Mouse (Mus musculus): ENCODE data around the gene Chrna7. TPM values are rescaled to one million over a fixed set of nuclear protein-coding genes. Genes with fewer than 3 reads are reported as not detected.

The Chrna7 gene
- 8.5 and 9.2 TPM in 2 replicates for polyA plus RNA-seq (2015; fragmentation: Nextera tagmentation; extraction: Ambion mirVana)

GRCm38 (mm10) chr7:63212084-63212723 is at the start of gene Chrna7:
Chrna7 (minus strand) TSS chr7:63212569.
- Histone ChIP-seq H3K9me3 (no peaks in the 10 kb centered on the region), H3K27me3 (replicated peaks) (0 out of 2 replicates have a peak, but pooled peaks cover 2% of the 10 kb centered on the region), H3K4me3 (peak within 1 kb of the TSS; percentile 90), H3K27ac (peak within 1 kb of the TSS; percentile 65), H3K9ac (peak within 1 kb of the TSS; percentile 76), H3K4me1 (peaks cover 10% of the 10 kb centered on the region; the same call in 1 of the 2 replicates), H3K4me2 (peak within 1 kb of the TSS; percentile 76), H3K36me3 (replicated peaks) (no peaks in the 10 kb centered on the region)
- ATAC-seq (replicated peaks) = peak; percentile 96
- under 1% methylated on average over 71 of the region's 73 CpGs for WGBS

DNA sequence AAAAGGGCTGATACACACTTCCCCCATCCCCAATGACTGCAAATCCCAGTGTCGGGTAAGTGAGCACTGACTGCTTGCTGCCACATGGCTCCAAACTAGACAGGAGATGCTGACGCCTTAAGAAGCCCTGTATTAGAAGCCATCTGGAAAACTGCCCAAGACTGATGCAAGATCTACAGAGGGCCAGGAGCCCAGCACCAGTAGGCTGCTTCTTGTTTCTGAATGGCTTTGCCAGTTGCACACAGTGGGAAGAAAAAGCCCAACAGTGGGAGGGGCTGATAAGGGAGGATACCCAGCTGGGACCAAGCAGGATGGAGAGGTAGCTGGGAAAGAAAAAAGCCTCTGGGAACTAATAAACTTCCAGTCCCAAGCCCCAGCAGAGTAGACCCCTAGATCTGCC is 37.0 kb upstream of the Chrna7 start:
- no peaks in the 10 kb centered on the region for H3K27me3 ChIP-seq (replicated peaks)
- H3K4me3 ChIP-seq = no peak overlapping the region
- no peak overlapping the region for H3K27ac ChIP-seq
- no peak overlapping the region for H3K9ac ChIP-seq
- no peaks in the 10 kb centered on the region for H3K9me3 ChIP-seq
- no peaks in the 10 kb centered on the region for H3K4me1 ChIP-seq
- ATAC-seq (replicated peaks) = no peak
- H3K36me3 ChIP-seq (replicated peaks) = no peaks in the 10 kb centered on the region
- H3K4me2 ChIP-seq = no peak overlapping the region
- WGBS = 80% methylated on average over 2 of the region's 2 CpGs

- Histone ChIP-seq H3K27me3 (replicated peaks) (no peaks in the 10 kb centered on the region), H3K4me2 (no peak overlapping the region), H3K27ac (no peak overlapping the region), H3K9me3 (no peaks in the 10 kb centered on the region), H3K9ac (no peak overlapping the region), H3K4me1 (no peaks in the 10 kb centered on the region), H3K36me3 (replicated peaks) (no peaks in the 10 kb centered on the region), H3K4me3 (no peak overlapping the region)
- no peak for ATAC-seq (replicated peaks)
- 83% methylated on average over 3 of the region's 3 CpGs for WGBS
Observed at GRCm38 (mm10) chr7:63237852-63238516, 25.6 kb upstream of the Chrna7 start.

DNA sequence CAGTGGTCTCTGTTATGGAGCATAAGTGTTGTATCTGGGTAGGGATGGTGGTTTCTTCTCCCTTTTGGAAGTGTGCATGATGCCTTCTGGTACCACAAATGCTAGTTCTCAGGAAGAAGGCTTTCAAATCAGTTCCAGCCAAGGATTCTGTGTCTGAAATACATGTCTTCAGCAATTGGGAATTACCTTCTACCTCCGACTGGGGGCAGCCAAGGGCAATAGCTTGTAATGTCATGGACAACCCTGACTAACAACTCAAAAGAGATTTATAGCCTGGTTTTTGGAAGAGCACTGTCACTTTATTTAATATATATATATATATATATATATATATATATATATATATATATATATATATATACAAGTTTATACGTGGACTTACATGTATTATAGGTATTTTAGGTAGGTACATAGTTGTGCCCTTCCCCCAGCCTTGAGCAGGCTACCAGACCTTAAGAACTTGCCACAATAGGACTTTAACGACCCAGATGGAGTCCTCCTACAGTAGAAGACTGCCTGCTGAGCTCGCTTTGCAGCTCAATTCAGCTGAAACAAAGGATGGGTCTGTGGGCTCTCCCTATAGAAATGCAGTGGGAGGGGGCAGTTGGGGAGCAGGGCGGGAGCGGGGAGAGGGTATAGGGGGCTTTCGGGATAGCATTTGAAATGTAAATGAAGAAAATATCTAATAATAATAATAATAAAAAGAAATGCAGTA is 12.9 kb upstream of the Chrna7 start:
- H3K27me3 ChIP-seq (replicated peaks) = no peaks in the 10 kb centered on the region
- ATAC-seq (replicated peaks) = no peak

DNA sequence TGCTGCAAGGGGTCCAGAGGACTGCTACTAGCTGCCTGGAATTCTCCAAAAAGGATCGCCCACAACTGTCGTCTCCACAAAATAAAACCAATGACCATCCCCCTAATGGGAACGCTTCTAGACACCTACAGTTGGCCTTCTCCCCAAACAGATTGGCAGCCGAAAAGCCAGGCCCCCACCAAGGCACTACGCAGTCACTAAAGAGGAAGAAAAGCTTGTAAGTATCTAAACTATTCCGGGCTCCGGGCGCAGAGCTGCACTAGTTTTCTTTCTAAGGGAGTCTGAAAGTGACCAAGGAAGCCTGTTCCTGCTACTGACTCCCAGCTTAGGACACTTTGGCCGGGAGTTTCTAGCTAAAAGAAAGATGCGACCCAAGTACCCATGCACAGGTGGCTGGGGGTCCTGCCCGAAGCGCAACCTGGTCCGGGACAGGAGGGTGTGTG is 707 bp downstream of the Chrna7 start:
- ATAC-seq (replicated peaks) = peak; percentile 3; the same call in 1 of the 2 replicates
- H3K4me3 ChIP-seq = peak overlapping the region; percentile 90
- peak overlapping the region; percentile 76 for H3K9ac ChIP-seq

More for the DNA sequence above, 12.9 kb upstream of the Chrna7 start:
- Histone ChIP-seq H3K4me3 (no peak overlapping the region), H3K9ac (no peak overlapping the region), H3K4me2 (no peak overlapping the region), H3K36me3 (replicated peaks) (no peaks in the 10 kb centered on the region), H3K27ac (no peak overlapping the region), H3K9me3 (no peaks in the 10 kb centered on the region), H3K4me1 (no peaks in the 10 kb centered on the region)
- WGBS = 28% methylated on average over 7 of the region's 7 CpGs

DNA sequence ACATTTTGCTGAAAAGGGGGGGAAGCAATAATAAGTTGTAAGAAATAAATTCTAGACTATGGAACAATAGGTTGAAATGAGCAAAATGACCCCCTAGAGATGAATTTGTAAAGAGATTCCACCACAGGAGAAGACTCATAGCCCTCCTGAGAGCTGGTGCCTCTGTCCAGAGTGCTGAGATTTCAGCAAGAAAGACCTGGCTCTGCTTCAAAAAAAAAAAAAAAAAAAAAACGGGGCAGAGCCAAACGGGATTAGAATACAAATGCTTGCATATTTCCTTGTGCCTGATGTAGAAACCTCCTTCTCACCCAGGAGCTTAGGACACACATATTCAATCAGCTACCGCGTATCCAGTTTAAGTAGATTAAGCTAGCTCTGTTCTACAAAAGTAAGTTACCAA is 2.9 kb downstream of the Chrna7 start:
- ATAC-seq (replicated peaks) = no peak
- peaks cover 10% of the 10 kb centered on the region; the same call in 1 of the 2 replicates for H3K4me1 ChIP-seq

More for the DNA sequence above, 707 bp downstream of the Chrna7 start:
- WGBS = 1% methylated on average over 13 of the region's 13 CpGs
- H3K27me3 ChIP-seq (replicated peaks) = 0 out of 2 replicates have a peak, but pooled peaks cover 2% of the 10 kb centered on the region
- no peak overlapping the region for H3K27ac ChIP-seq
- no peaks in the 10 kb centered on the region for H3K36me3 ChIP-seq (replicated peaks)
- H3K4me1 ChIP-seq = peaks cover 10% of the 10 kb centered on the region; the same call in 1 of the 2 replicates
- no peaks in the 10 kb centered on the region for H3K9me3 ChIP-seq
- peak overlapping the region; percentile 76 for H3K4me2 ChIP-seq

DNA sequence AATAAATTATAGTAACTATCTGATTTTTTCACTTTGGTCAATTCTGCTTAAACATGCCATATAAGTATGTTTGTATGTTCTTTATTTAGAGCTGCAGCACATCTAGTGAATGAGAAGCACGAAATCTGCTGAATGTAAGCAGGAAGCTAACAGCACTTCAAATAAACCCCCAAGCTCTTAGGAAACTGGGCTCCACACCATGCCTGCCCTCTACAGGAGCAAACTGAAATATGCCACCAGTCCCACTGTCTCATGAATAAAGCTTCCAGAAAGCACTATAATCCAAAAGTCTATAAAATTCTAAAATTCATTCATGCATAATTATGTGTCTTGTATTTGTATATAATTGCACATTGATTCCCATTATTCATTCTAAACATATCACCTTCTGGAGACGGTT is 5.2 kb downstream of the Chrna7 start:
- Histone ChIP-seq H3K27me3 (replicated peaks) (0 out of 2 replicates have a peak, but pooled peaks cover 2% of the 10 kb centered on the region), H3K36me3 (replicated peaks) (no peaks in the 10 kb centered on the region), H3K9me3 (no peaks in the 10 kb centered on the region), H3K9ac (no peak overlapping the region), H3K4me3 (no peak overlapping the region), H3K4me2 (no peak overlapping the region), H3K4me1 (peaks cover 10% of the 10 kb centered on the region; the same call in 1 of the 2 replicates), H3K27ac (no peak overlapping the region)
- no peak for ATAC-seq (replicated peaks)
- 64% methylated on average over 2 of the region's 2 CpGs for WGBS

More for the DNA sequence above, 2.9 kb downstream of the Chrna7 start:
- Histone ChIP-seq H3K9ac (no peak overlapping the region), H3K4me2 (no peak overlapping the region), H3K9me3 (no peaks in the 10 kb centered on the region), H3K36me3 (replicated peaks) (no peaks in the 10 kb centered on the region), H3K4me3 (no peak overlapping the region), H3K27me3 (replicated peaks) (0 out of 2 replicates have a peak, but pooled peaks cover 2% of the 10 kb centered on the region), H3K27ac (no peak overlapping the region)
- 12% methylated on average over 4 of the region's 4 CpGs for WGBS

GRCm38 (mm10) chr7:63195560-63195959 is 16.8 kb downstream of the Chrna7 start:
- Histone ChIP-seq H3K4me2 (no peak overlapping the region), H3K36me3 (replicated peaks) (no peaks in the 10 kb centered on the region), H3K27me3 (replicated peaks) (no peaks in the 10 kb centered on the region), H3K4me1 (no peaks in the 10 kb centered on the region), H3K4me3 (no peak overlapping the region), H3K9me3 (no peaks in the 10 kb centered on the region), H3K27ac (no peak overlapping the region), H3K9ac (no peak overlapping the region)
- 44% methylated on average over 2 of the region's 2 CpGs for WGBS
- no peak for ATAC-seq (replicated peaks)

- Histone ChIP-seq H3K4me1 (0 out of 2 replicates have a peak, but pooled peaks cover 5% of the 10 kb centered on the region), H3K27me3 (replicated peaks) (no peaks in the 10 kb centered on the region), H3K36me3 (replicated peaks) (no peaks in the 10 kb centered on the region), H3K4me3 (no peak overlapping the region), H3K4me2 (no peak overlapping the region), H3K9me3 (no peaks in the 10 kb centered on the region), H3K27ac (no peak overlapping the region), H3K9ac (no peak overlapping the region)
- WGBS = 75% methylated on average over 13 of the region's 13 CpGs
- peak; percentile 63 for ATAC-seq (replicated peaks)
Observed at GRCm38 (mm10) chr7:63189647-63190534, 22.5 kb downstream of the Chrna7 start.

DNA sequence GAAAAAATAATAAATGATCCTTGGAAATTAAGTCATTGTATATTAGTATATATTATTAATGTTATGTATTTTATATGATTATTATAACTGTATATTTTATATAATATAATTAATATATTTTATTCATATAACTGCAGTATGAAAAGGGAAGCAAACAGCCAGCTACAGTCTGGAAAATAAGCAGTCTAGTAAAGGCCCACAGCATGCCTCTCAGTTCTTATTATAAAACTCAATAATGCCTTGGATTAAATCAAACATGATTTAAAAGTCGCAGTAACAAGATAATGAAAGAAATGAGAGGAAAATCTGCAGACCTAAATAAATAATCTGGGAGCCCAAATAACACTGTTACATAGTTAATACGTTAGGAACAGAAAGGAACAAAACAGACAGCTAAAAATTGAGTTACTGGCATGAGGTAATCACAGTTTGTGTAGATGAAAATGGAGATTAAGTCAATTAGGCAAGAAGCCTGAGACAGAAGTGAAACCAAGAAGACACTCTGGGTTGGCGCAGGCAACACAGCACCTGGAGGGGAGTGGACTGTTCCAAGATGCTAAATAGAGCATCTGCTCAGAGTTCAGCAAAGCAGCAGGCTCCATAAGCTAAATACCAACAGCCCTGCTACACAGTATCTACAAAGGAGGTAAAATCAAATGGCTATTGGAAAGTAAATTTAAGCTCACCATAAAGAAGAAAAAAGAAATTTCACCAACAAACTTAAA is 42.1 kb downstream of the Chrna7 start:
- Histone ChIP-seq H3K27ac (no peak overlapping the region), H3K36me3 (replicated peaks) (no peaks in the 10 kb centered on the region), H3K9ac (no peak overlapping the region), H3K9me3 (peaks cover 5% of the 10 kb centered on the region; the same call in 1 of the 2 replicates), H3K4me3 (no peak overlapping the region), H3K27me3 (replicated peaks) (no peaks in the 10 kb centered on the region), H3K4me1 (no peaks in the 10 kb centered on the region), H3K4me2 (no peak overlapping the region)
- no peak for ATAC-seq (replicated peaks)
- WGBS = 73% methylated on average over 3 of the region's 3 CpGs

DNA sequence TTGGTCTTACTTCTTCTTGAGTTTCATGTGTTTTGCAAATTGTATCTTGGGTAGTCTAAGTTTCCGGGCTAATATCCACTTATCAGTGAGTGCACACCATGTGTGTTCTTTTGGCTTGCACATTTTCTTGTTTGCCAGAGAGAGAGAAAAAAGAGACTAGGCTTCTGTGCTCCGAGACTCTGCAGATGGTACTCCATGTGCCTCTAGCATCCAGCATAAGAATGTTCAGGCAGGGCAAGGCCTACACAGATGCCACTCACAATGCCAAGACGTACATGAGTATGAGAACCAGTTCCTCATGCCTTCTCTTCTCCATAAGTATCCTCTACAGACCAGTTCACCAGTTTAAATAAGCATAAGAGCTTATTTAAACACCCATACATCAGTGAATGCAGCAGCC is 47.8 kb downstream of the Chrna7 start:
- no peaks in the 10 kb centered on the region for H3K36me3 ChIP-seq (replicated peaks)
- peaks cover 4% of the 10 kb centered on the region for H3K4me1 ChIP-seq
- 97% methylated on average over 3 of the region's 3 CpGs for WGBS
- no peak overlapping the region for H3K4me3 ChIP-seq
- H3K9ac ChIP-seq = no peak overlapping the region
- no peak overlapping the region for H3K27ac ChIP-seq
- no peak for ATAC-seq (replicated peaks)
- no peak overlapping the region for H3K4me2 ChIP-seq
- H3K9me3 ChIP-seq = no peaks in the 10 kb centered on the region
- H3K27me3 ChIP-seq (replicated peaks) = no peaks in the 10 kb centered on the region

All from midbrain, embryonic 15.5 days (tissue).